Mouse (Mus musculus) monocyte, adult 2 months (primary cell): ENCODE measurements around the gene Traf5.
A peak's percentile ranks its signal among the peaks of the same experiment; 100 is the strongest.

ENCODE experiments used
- DNase-seq, 2 experiments: peaks; one replicate each; pipeline ENCODE4 v3.0.0; 2022; ENCODE audit warnings: low spot score in 2 of 2, low read depth in 1 of 2

Traf5 gene

DNA sequence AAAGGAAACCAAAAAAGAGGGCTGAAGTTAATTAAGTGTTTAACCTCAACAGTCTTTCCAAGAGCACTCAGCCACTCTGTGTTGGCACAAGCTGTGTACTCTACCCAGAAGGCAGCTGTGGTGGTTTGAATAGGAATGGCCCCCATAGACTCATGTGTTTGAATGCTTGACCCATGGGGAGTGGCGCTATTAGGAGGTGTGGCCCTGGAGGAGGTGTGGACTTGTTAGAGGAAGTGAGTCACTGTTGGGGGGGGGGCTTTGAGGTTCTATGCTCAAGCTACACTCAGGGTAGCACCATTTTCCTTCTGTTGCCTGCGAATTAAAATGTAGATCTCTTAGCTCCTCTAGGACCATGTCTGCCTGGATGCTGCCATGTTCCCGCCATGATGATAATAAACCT, 25.4 kb downstream of the Traf5 start:
- DNase-seq = no peak

DNA sequence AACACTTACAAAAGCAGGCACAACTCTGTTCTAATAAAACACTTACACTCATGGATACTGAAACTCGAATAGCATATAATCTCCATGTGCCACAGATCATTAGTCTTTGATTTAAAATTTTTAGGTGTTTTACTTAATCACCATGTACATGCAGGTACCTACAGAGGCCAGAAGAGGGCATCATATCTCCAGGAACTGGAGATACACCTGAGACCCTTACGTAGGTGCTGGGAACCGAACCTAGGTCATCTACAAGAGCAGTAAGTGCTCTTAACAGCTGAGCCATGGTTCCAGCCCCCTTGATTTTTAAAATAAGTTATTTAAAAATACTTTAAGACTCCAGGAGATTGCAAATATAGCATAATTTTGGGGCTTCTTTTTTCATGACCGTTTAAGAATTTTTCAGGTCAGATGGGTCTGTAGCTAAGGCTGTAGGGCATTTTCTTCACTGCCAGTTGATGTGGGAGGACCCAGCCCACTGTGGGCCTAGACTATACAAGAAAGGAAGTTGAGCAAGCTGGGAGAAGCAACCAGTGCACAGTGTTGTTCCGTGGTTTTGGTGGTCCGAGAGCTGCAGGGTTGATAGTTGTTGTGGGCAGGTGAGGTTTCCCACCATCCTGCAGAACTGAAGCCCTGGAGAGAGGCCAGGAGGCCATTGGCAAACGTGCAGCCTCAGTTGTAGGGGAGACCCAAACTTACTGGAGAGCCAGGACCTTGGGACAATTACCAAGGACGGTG, 29.0 kb downstream of the Traf5 start:
- no peak for DNase-seq

- no peak for DNase-seq
Observed at GRCm38 (mm10) chr1:192062682-192063081, 29.7 kb downstream of the Traf5 start.

DNA sequence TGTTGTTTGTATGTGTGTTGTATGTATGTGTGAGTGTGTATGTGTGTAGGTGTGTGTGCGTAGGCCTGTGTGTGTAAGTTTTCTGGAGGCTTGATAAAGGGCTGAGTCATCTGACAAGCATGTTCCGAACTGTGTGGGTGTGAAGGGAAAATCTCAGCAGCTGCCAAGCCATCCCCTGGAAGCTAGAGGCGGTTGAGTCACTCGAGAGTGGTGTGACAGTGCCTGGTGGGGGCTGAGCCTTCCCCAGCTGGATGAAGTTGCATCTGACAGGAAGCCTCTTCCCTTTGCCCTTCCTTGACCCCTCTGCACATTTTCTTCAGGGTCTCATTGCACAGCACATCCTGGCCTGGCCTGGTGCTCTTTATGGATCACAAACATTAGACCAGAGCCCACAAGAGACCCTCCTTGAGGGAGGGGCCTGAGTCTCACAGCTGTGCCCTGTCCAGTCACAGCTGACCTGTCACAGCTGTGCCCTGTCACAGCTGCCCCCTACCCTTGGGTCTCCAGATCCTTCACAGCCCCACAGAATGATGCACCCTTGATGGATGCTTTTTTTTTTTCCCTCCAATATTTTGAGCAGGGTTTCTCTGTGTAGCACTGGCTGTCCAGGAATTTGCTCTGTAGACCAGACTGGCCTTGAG, 30.6 kb downstream of the Traf5 start:
- no peak for DNase-seq

DNA sequence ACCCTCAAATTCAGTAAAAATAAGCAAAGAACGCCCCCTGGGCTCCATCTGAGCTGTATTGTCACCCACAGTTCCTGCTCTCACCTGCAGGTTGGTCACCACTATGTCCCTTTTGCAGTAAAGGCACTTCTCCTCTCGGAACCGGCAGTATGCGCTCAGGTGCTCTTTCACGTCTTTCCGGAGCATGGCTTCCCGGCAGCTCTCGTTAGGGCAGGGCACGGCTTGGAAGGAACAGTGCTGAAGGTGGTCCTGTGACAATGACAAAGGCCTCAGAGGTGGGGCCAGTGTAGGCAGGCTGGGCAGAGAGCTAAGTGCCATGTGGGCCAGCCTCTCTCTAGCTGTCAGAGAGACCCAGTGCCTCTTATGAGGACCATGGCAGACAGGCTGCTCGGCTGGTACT, 33.4 kb downstream of the Traf5 start:
- no peak for DNase-seq

DNA sequence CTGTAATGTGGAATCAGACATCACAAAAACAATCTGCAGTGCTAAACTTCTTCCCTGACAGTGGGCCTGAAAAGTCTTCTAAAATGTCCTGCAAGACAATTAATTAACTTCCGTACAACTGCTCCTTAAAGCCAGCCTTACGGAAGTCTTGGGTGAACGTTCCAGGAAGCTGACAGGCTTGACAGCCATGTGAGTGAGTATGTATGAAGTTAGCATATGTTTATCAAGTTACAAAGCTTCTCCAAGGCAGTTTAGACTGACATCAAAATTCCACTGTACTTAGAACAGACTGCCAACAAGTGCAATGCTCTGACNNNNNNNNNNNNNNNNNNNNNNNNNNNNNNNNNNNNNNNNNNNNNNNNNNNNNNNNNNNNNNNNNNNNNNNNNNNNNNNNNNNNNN, 38.6 kb downstream of the Traf5 start:
- no peak for DNase-seq

DNA sequence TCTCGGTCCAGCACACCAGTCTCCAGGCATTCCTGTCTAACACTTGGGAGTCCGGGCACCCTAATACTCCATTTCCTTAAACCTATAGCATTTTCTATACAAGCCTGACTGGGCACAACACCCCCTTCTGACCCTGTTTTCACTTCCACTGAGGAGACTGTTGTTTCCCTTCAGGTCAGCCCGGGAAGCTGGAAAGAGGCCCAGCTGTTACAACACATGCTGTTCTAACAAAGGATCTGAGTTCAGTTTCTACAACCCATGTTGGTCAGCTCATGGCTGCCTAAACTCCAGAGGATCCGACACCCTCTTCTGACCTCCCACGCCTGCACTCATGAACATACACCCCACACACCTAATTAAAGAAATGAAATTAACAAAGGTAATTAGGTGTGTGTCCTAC, 39.4 kb downstream of the Traf5 start:
- no peak for DNase-seq

- DNase-seq = no peak
Observed at GRCm38 (mm10) chr1:192052461-192052860, 39.9 kb downstream of the Traf5 start.

DNA sequence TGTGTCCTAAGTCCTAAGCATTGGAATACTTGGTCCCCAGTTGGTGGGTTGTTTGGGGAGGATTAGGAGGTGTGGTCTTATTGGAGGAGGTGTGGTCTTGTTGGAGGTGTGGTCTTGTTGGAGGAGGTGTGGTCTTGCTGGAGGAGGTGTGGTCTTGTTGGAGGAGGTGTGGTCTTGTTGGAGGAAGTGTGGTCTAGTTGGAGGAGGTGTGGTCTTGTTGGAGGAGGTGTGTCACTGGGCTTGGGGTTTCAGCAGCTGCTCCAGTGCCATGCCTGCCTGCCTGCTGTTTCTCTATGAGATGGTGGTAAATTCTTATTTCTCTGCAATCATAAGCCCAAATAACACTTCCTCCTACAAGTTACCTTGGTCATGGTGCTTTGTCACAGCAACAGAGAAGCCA, 93.3 kb downstream of the Traf5 start:
- DNase-seq = no peak

GRCm38 (mm10) chr1:191996621-191997185, 95.7 kb downstream of the Traf5 start:
- DNase-seq = no peak

DNA sequence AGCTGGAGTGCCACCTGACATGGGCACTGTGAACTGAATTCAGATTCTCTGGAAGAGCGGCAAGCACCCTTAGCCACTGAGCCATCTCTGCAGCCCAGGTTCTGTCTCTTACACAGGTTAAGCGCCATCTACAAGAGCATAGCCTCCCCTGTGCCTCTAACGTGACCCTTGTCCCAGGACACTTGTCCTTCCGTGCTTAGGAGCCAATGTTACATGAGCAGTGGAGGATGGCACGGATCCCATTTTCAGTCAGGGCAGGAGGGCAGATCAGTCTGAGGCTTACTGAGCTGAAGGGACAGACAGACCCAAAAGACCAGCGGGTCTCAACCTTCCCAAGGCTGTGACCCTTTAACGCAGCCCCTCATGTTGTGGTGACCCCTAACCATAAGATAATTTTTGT, 96.4 kb downstream of the Traf5 start:
- no peak for DNase-seq

- peak; percentile 36 to 55 for DNase-seq
Observed at GRCm38 (mm10) chr1:191995488-191995887, 96.9 kb downstream of the Traf5 start.

GRCm38 (mm10) chr1:191994476-191994875, 97.9 kb downstream of the Traf5 start:
- no peak for DNase-seq

- no peak for DNase-seq
Observed at GRCm38 (mm10) chr1:191992040-191992780, 100.1 kb downstream of the Traf5 start.

DNA sequence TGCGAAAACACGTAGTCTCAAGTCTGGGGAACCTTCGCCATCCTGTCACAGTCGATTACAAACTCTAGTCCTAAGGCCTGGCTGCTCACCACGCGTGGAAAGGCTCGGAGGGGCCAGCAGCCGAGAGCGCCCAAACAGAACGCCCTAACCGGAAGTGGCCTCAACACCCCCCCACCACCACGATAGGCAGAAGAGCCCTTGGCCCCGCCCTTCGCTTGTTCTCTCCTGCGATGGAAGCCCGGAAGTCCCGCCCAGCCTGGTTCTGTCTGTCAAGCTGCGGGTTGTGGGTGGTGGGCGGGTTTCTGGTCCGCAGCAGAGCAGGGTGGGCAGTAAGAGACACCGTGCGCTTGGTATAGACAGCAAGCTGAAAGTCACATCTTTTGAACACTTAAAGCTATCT, 102.4 kb downstream of the Traf5 start:
- DNase-seq = peak; percentile 72 to 80

- DNase-seq = no peak
Observed at GRCm38 (mm10) chr1:191989060-191989459, 103.3 kb downstream of the Traf5 start.

DNA sequence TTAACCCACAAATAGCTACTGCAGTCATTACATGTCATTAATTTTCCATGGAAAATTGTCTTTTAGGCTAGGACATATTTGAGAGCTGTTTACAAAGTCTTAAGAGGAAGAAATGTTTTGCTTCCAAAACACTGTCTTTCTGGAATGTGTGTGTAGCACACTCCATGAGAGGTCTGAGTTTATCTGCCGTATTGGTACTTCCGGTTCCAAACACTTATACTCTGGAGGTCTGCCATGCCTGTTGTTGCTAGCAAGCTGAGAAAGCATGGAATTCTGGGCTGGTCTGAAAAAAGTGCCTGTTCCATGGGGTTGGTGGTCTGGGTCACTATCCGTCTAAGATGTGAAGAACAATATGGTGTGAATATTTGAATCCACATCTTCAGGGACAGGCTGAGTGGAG, 103.7 kb downstream of the Traf5 start:
- no peak for DNase-seq

DNA sequence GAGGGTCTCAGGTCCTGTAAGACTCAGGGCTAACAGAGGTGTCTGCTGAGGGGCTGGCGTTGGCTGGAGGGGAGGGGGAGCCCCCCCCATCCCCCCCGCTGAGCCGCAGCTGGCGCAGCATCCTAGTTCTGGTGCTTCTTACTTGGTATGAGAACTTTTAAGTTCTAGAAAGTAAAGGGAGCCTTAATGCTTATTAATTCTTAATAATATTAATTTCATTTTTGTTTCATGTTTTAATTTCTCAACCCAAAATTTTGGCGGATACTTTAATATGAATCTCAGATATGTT, 104.9 kb downstream of the Traf5 start:
- no peak for DNase-seq

DNA sequence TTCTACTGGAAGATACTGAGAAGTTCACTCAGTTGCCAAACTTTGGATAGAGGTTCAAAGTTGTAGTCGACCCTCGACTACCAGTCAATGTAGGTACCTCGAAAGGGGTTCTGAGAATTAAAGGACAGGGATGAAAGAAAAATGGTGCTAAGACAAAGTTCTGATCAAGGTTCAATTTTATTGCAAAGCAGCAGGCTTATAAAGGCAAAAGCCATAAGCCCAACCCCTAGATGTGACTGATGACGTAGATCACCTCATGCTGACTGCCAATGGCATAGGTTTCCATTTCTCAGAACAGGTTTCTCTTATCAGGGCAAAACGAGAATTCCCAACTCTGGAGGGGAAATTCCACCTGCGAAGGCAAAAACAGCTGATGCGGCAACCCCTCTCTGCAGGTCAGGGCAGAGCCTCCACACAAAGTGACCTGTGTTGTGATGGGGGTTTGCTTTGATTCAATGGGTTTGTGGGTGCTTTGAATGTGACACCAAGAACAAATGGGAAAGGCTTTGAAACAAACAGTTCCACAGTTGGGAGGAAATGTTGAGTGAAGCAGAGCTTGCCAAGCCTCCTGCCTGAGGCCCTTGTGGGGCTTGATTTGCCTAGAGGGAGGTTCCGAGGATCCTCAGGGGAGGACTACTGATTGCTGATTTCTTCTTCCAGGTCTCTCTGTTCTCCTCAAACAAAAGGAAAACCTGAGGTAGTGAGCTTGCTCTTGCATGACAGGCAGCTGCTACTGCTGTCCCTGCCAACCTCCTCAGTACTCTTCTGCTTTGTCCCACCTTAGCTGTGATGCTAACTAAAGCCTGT, 105.5 kb downstream of the Traf5 start:
- DNase-seq = no peak

- no peak for DNase-seq
Observed at GRCm38 (mm10) chr1:191981426-191982102, 110.8 kb downstream of the Traf5 start.

- no peak for DNase-seq
Observed at GRCm38 (mm10) chr1:191977187-191977586, 115.2 kb downstream of the Traf5 start, which contains the start of gene Rd3. Gene Rd3, plus strand, starts transcription at chr1:191977370.
